Mouse (Mus musculus) megakaryocyte, embryonic 14.5 days (primary cell): Measurements from ENCODE around the gene Uvssa.

Source experiments
- FLI1 ChIP-seq: IDR thresholded peaks from 2 replicates; pipeline ENCODE4 v1.6.1; 2012; ENCODE audit warnings: low read length, inconsistent platforms, mixed read lengths
- GATA1 ChIP-seq: IDR thresholded peaks from 3 replicates; pipeline ENCODE4 v1.6.1; 2012; ENCODE audit warnings: mixed read lengths, low read length, inconsistent platforms, borderline replicate concordance

DNA sequence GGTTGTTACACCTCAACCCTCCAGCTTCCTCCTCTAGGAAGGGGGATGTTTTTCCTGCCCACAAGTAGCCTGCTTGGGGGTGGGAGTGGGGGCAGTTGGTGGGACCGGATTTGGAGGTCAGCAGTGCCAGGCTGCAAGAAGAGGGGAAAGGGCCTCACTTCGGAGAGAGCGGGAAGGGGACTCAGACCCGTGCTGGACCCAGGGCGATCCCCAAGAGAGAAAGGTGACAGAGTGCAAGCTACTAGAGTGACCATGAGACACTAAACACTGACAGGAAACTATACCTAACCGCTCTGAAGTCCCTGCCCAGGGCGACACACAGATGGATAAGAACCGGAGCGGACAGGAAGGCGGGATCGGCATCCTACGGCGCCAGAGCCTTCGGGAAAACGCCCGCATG lies 51.8 kb downstream of the Uvssa start:
- TF ChIP-seq GATA1 (no peak), FLI1 (no peak)
